Mouse (Mus musculus): ENCODE results near the gene Rtn1.

DNA sequence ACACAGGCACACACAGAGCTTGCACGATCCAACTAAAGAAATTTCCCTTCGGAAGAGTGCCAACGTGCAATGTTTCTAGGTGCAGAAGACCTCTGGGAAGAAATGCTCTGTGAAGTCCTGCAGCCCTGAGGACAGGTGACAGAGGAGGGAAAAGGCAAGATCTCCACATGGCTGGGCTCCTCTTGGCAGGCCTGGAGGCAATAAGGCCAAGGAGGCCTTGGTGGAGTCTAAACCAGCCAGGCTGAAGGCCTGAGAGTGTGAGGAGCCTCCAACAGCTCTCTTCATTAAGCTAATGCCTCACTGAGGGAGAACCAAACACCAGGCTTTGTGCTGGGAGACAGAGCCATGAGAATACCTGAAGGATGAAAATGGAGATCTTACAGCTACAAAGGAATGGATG, 183.5 kb downstream of the Rtn1 start:
- no peak for TF ChIP-seq POLR2A (IDR thresholded peaks at IDR 0.05; ENCODE audit: low read depth, low read length)
- no peak for TF ChIP-seq CTCF (conservative IDR thresholded peaks at IDR 0.05; ENCODE audit: insufficient read depth, insufficient read length, low read depth, low read length)

Measured in kidney, adult 2 months (tissue).